ENCODE assay signal across 8 mouse cellular contexts in genomic region chr17:25239695-25240636, GRCm38 (mm10). TPM values are rescaled to one million over a fixed set of nuclear protein-coding genes. Genes with fewer than 3 reads are reported as not detected.
DNase-seq lines count a peak whose midpoint lies in the region; ATAC-seq and TF ChIP-seq lines count a peak whose summit lies in the region.

Gene Gnptg (minus strand): TSS chr17:25240124.
Gene Tsr3 (plus strand): TSS chr17:25240170.

- H3K9ac ChIP-seq in CH12.LX (ENCODE audit: insufficient read depth, low read depth), result peak within 1 kb of the TSS; percentile 77
- peak within 1 kb of the TSS; percentile 78 for H3K9ac ChIP-seq in heart, embryonic 15.5 days
- H3K9ac ChIP-seq in liver, embryonic 14.5 days (replicated peaks), result peak within 1 kb of the TSS; percentile 85
- peak within 1 kb of the TSS; percentile 99 for H3K9ac ChIP-seq in stomach, embryonic 15.5 days

- in situ Hi-C loops in CH12.LX (cut with MboI; ENCODE audit: low pct_ligation_motif_present, low pct_unique_long_range_greater_than_20kb, low sequenced_read_pairs), result loop anchor here (5.0 kb wide), 1 partner anchor 32 kb away; the partner anchor contains the start of gene Ube2i

- no peaks in the 10 kb centered on the region for H3K27me3 ChIP-seq in CH12.LX (replicated peaks)
- H3K27me3 ChIP-seq in forebrain, embryonic 10.5 days (ENCODE audit: poor library complexity, severe bottlenecking), result no peaks in the 10 kb centered on the region
- H3K27me3 ChIP-seq in heart, embryonic 15.5 days, result no peaks in the 10 kb centered on the region
- H3K27me3 ChIP-seq in liver, embryonic 14.5 days (ENCODE audit: control insufficient read depth, insufficient read depth, low read length), result no peaks in the 10 kb centered on the region
- H3K27me3 ChIP-seq in stomach, embryonic 15.5 days (replicated peaks), result no peaks in the 10 kb centered on the region

- H3K4me2 ChIP-seq in CH12.LX (ENCODE audit: insufficient read depth, low read depth, poor library complexity, severe bottlenecking), result peak within 1 kb of the TSS; percentile 92
- H3K4me2 ChIP-seq in heart, embryonic 15.5 days, result peak within 1 kb of the TSS; percentile 93
- peak within 1 kb of the TSS; percentile 86 for H3K4me2 ChIP-seq in liver, embryonic 14.5 days (ENCODE audit: low read depth)
- H3K4me2 ChIP-seq in stomach, embryonic 15.5 days, result peak within 1 kb of the TSS; percentile 91

- under 1% methylated on average over 80 of the region's 80 CpGs for WGBS in forebrain, embryonic 10.5 days
- WGBS in heart, embryonic 15.5 days, result under 1% methylated on average over 80 of the region's 80 CpGs
- under 1% methylated on average over 78 of the region's 80 CpGs for WGBS in liver, embryonic 14.5 days (ENCODE audit: insufficient replicate concordance)
- WGBS in stomach, embryonic 15.5 days, result under 1% methylated on average over 80 of the region's 80 CpGs

- H3K4me1 ChIP-seq in CH12.LX (ENCODE audit: control insufficient read depth in 1 of 2, insufficient read depth in 2 of 2), result peaks cover 7 to 18% of the 10 kb centered on the region in 2 experiments; a peak in 2 of 4 replicates
- H3K4me1 ChIP-seq in forebrain, embryonic 10.5 days, result peaks cover 27% of the 10 kb centered on the region
- peaks cover 18% of the 10 kb centered on the region for H3K4me1 ChIP-seq in heart, embryonic 15.5 days (replicated peaks)
- H3K4me1 ChIP-seq in liver, embryonic 14.5 days (replicated peaks; ENCODE audit: control insufficient read depth in 2 of 2, insufficient read depth in 2 of 2, low read length in 1 of 2), result peaks cover 6 to 10% of the 10 kb centered on the region in 2 experiments
- H3K4me1 ChIP-seq in stomach, embryonic 15.5 days, result peaks cover 17% of the 10 kb centered on the region

- peak within 1 kb of the TSS; percentile 2; the same call in 1 of the 2 replicates for H3K27ac ChIP-seq in CH12.LX (ENCODE audit: insufficient read depth, low read depth)
- peak within 1 kb of the TSS; percentile 91 for H3K27ac ChIP-seq in forebrain, embryonic 10.5 days
- peak within 1 kb of the TSS; percentile 68 for H3K27ac ChIP-seq in heart, embryonic 15.5 days
- H3K27ac ChIP-seq in liver, embryonic 14.5 days, result peak within 1 kb of the TSS; percentile 12; the same call in 1 of the 2 replicates
- H3K27ac ChIP-seq in stomach, embryonic 15.5 days, result peak within 1 kb of the TSS; percentile 85

- no peak for TF ChIP-seq RAD21 in CH12.LX (IDR thresholded peaks at IDR 0.05; ENCODE audit: low read depth, low read length)

- peak; percentile 85 for ATAC-seq in heart, embryonic 15.5 days (replicated peaks; ENCODE audit: insufficient number of reproducible peaks, insufficient read depth, low FRiP score, low read depth)
- peak; percentile 83 for ATAC-seq in liver, embryonic 14.5 days (ENCODE audit: insufficient read depth)
- ATAC-seq in stomach, embryonic 15.5 days (ENCODE audit: insufficient read depth, low FRiP score, low read depth), result peak; percentile 81

- TF ChIP-seq POLR2A in CH12.LX (IDR thresholded peaks at IDR 0.05; ENCODE audit: low read depth, low read length), result peak; percentile 84

- DNase-seq in CH12.LX (ENCODE audit: extremely low read depth), result peak; percentile 90
- DNase-seq in c-Kit-positive CD71-negative TER-119-negative erythroid progenitor cells, embryonic 14.5 days (ENCODE audit: low read depth), result peak; percentile 86
- peak; percentile 92 for DNase-seq in forebrain, embryonic 10.5 days (ENCODE audit: extremely low spot score, low spot score)
- peak; percentile 93 for DNase-seq in kidney, postnatal 14 days
- peak; percentile 75 to 76 (median 76) for DNase-seq in liver, embryonic 14.5 days (ENCODE audit: low read depth in 3 of 3, low spot score in 3 of 3)
- peak; percentile 92 for DNase-seq in neural tube, embryonic 10.5 days (ENCODE audit: extremely low spot score, low spot score)

- TF ChIP-seq EP300 in CH12.LX (IDR thresholded peaks at IDR 0.05; ENCODE audit: low read length), result no peak
- TF ChIP-seq EP300 in liver, embryonic 14.5 days (IDR thresholded peaks at IDR 0.05; ENCODE audit: low read depth), result no peak

- peak within 1 kb of the TSS; percentile 94 to 100 (median 98) for H3K4me3 ChIP-seq in CH12.LX (replicated peaks in 1 of 3; ENCODE audit: low read depth in 2 of 3, low read length in 2 of 3, poor library complexity in 1 of 3)
- H3K4me3 ChIP-seq in forebrain, embryonic 10.5 days, result peak within 1 kb of the TSS; percentile 65
- H3K4me3 ChIP-seq in heart, embryonic 15.5 days, result peak within 1 kb of the TSS; percentile 87
- peak within 1 kb of the TSS; percentile 75 to 92 for H3K4me3 ChIP-seq in liver, embryonic 14.5 days (ENCODE audit: insufficient read depth in 1 of 2, low read depth in 2 of 2, low read length in 2 of 2)
- peak within 1 kb of the TSS; percentile 95 for H3K4me3 ChIP-seq in stomach, embryonic 15.5 days (replicated peaks)

- dilution Hi-C loops in CH12.LX (cut with MboI; ENCODE audit: extremely low pct_ligation_motif_present, extremely low pct_unique_long_range_greater_than_20kb, low sequenced_read_pairs), result no loop called here

- H3K9me3 ChIP-seq in CH12.LX (replicated peaks; ENCODE audit: low read length), result no peaks in the 10 kb centered on the region
- H3K9me3 ChIP-seq in forebrain, embryonic 10.5 days, result no peaks in the 10 kb centered on the region
- no peaks in the 10 kb centered on the region for H3K9me3 ChIP-seq in heart, embryonic 15.5 days (replicated peaks)
- no peaks in the 10 kb centered on the region for H3K9me3 ChIP-seq in liver, embryonic 14.5 days (ENCODE audit: control insufficient read depth, low read length)
- no peaks in the 10 kb centered on the region for H3K9me3 ChIP-seq in stomach, embryonic 15.5 days

- no peak for TF ChIP-seq CTCF in CH12.LX (conservative IDR thresholded peaks at IDR 0.05 in 1 of 2, IDR thresholded peaks at IDR 0.05 in 1 of 2; ENCODE audit: low read depth in 2 of 2, low read length in 2 of 2)
- TF ChIP-seq CTCF in liver, embryonic 14.5 days (IDR thresholded peaks at IDR 0.05; ENCODE audit: low read depth), result no peak

- peaks cover 43 to 61% of the 10 kb centered on the region in 2 experiments for H3K36me3 ChIP-seq in CH12.LX (replicated peaks in 1 of 2; ENCODE audit: control insufficient read depth in 1 of 2, insufficient read depth in 1 of 2, low read length in 1 of 2)
- peaks cover 60% of the 10 kb centered on the region for H3K36me3 ChIP-seq in forebrain, embryonic 10.5 days (replicated peaks)
- H3K36me3 ChIP-seq in heart, embryonic 15.5 days, result peaks cover 17% of the 10 kb centered on the region
- H3K36me3 ChIP-seq in liver, embryonic 14.5 days (replicated peaks; ENCODE audit: control insufficient read depth, insufficient read depth, low read depth), result peaks cover 22% of the 10 kb centered on the region
- H3K36me3 ChIP-seq in stomach, embryonic 15.5 days, result peaks cover 16% of the 10 kb centered on the region

- peaks cover 17% of the 10 kb centered on the region for H3K79me2 ChIP-seq in CH12.LX (replicated peaks; ENCODE audit: control insufficient read depth, extremely low read depth, insufficient read depth, poor library complexity, severe bottlenecking)

TF ChIP-seq in CH12.LX, 34 proteins besides CTCF, POLR2A, EP300 and RAD21:
- TF ChIP-seq NRF1 (IDR thresholded peaks at IDR 0.05; ENCODE audit: low read depth, low read length) (peak; percentile 83), MAX (IDR thresholded peaks at IDR 0.05; ENCODE audit: low read length) (peak; percentile 79), SIN3A (IDR thresholded peaks at IDR 0.05; ENCODE audit: low read length) (peak; percentile 100), KAT2A (IDR thresholded peaks at IDR 0.05; ENCODE audit: insufficient replicate concordance, low read length) (no peak), SMC3 (IDR thresholded peaks at IDR 0.05; ENCODE audit: low read depth, low read length) (no peak; the same call in 1 of the 2 replicates), HCFC1 (IDR thresholded peaks at IDR 0.05; ENCODE audit: low read depth, low read length) (peak; percentile 79), ELF1 (IDR thresholded peaks at IDR 0.05; ENCODE audit: low read depth, low read length) (peak; percentile 90), USF1 (IDR thresholded peaks at IDR 0.05; ENCODE audit: low read depth, low read length) (peak; percentile 91), ZC3H11A (IDR thresholded peaks at IDR 0.05; ENCODE audit: low read depth, low read length) (no peak), MXI1 (IDR thresholded peaks at IDR 0.05; ENCODE audit: low read depth, low read length) (peak; percentile 97), USF2 (conservative IDR thresholded peaks at IDR 0.05; ENCODE audit: low read depth, low read length) (peak; percentile 87), NELFE (IDR thresholded peaks at IDR 0.05; ENCODE audit: low read depth, low read length) (0 out of 2 replicates have a peak, but pooled peaks have one; percentile 45), E2F4 (IDR thresholded peaks at IDR 0.05; ENCODE audit: insufficient replicate concordance, low read depth, low read length) (no peak), BHLHE40 (IDR thresholded peaks at IDR 0.05; ENCODE audit: low read depth, low read length) (peak; percentile 95), TBP (conservative IDR thresholded peaks at IDR 0.05; ENCODE audit: low read depth, low read length) (peak; percentile 71; the same call in 1 of the 2 replicates)

RNA-seq across cellular contexts. Expression of gene Gnptg, which starts in this region (rescaled TPM):
- total RNA-seq in CH12.LX (2012; rRNA removed) (24.0 and 27.0 TPM in 2 replicates), CH12.LX (2014; rRNA removed) (20.7 and 22.1 TPM in 2 replicates)
- 24.5 and 28.0 TPM in 2 replicates for polyA plus RNA-seq in CH12.LX (2012; ENCODE audit: insufficient read length, low read depth)
- polyA plus RNA-seq in forebrain, embryonic 10.5 days (2016; fragmentation: Nextera tagmentation; extraction: Ambion mirVana), result 57.2 and 60.0 TPM in 2 replicates
- 20.4 and 27.1 TPM in 2 replicates for polyA plus RNA-seq in heart, embryonic 15.5 days (2015; fragmentation: Nextera tagmentation; extraction: Ambion mirVana)
- 11.1 and 11.2 TPM in 2 replicates for polyA plus RNA-seq in liver, embryonic 14.5 days (2012; rRNA removed)
- 15.6 and 17.0 TPM in 2 replicates for polyA plus RNA-seq in liver, embryonic 14.5 days (2014; fragmentation: Nextera tagmentation; extraction: Ambion mirVana)
- polyA plus RNA-seq in stomach, embryonic 15.5 days (2015; fragmentation: Nextera tagmentation; extraction: Ambion mirVana), result 41.9 and 44.2 TPM in 2 replicates

RNA-seq across cellular contexts. Expression of gene Tsr3, which starts in this region (rescaled TPM):
- total RNA-seq in CH12.LX (2012; rRNA removed), result 38.7 and 40.0 TPM in 2 replicates
- 38.3 and 40.8 TPM in 2 replicates for total RNA-seq in CH12.LX (2014; rRNA removed)
- polyA plus RNA-seq in CH12.LX (2012; ENCODE audit: insufficient read length, low read depth), result 42.3 and 52.8 TPM in 2 replicates
- polyA plus RNA-seq in forebrain, embryonic 10.5 days (2016; fragmentation: Nextera tagmentation; extraction: Ambion mirVana), result 70.2 and 76.1 TPM in 2 replicates
- 24.7 and 31.2 TPM in 2 replicates for polyA plus RNA-seq in heart, embryonic 15.5 days (2015; fragmentation: Nextera tagmentation; extraction: Ambion mirVana)
- 11.1 and 13.0 TPM in 2 replicates for polyA plus RNA-seq in liver, embryonic 14.5 days (2012; rRNA removed)
- polyA plus RNA-seq in liver, embryonic 14.5 days (2014; fragmentation: Nextera tagmentation; extraction: Ambion mirVana), result 17.4 and 18.5 TPM in 2 replicates
- 42.8 and 43.1 TPM in 2 replicates for polyA plus RNA-seq in stomach, embryonic 15.5 days (2015; fragmentation: Nextera tagmentation; extraction: Ambion mirVana)

Comparison
In these comparisons a context has a peak if more than half of its experiments do, and no peak if none do; other contexts are left out.
1. Peak in every context shown above with its lines: DNase-seq, ATAC-seq, H3K4me3 ChIP-seq and H3K27ac ChIP-seq.
2. H3K27ac ChIP-seq: peak in every context shown above with its lines; median percentile 91 in forebrain, embryonic 10.5 days; 85 in stomach, embryonic 15.5 days; 68 in heart, embryonic 15.5 days; 12 in liver, embryonic 14.5 days; 2 in CH12.LX.